Mouse (Mus musculus) embryonic facial prominence, embryonic 13.5 days (tissue): ENCODE results near the gene Traf2. TPM values are rescaled to one million over a fixed set of nuclear protein-coding genes. Genes with fewer than 3 reads are reported as not detected.

ENCODE experiments used
- ATAC-seq: fragments of 200-750 bp; cut with Nextera tagmentation; 2 replicates; pipeline ENCODE4 v1.8.0; 2017; ENCODE audit warnings: low read depth; ENCODE audit not compliant: insufficient number of reproducible peaks, insufficient read depth, low FRiP score, low TSS enrichment
- H3K27ac ChIP-seq: fragments of 300-500 bp; sonication (generic); 2 replicates; pipeline ENCODE4 v1.5.1; 2015; ENCODE audit warnings: moderate library complexity, mild to moderate bottlenecking, inconsistent platforms
- H3K27me3 ChIP-seq: fragments of 300-500 bp; sonication (generic); 2 replicates; pipeline ENCODE4 v1.6.1; 2015; ENCODE audit warnings: mild to moderate bottlenecking, inconsistent platforms
- H3K36me3 ChIP-seq: fragments of 300-500 bp; sonication (generic); 2 replicates; pipeline ENCODE4 v1.6.1; 2015; ENCODE audit warnings: mild to moderate bottlenecking, inconsistent platforms
- H3K4me1 ChIP-seq: fragments of 300-500 bp; sonication (generic); 2 replicates; pipeline ENCODE4 v1.6.1; 2015; ENCODE audit warnings: inconsistent platforms
- H3K4me2 ChIP-seq: fragments of 300-500 bp; sonication (generic); 2 replicates; pipeline ENCODE4 v1.6.1; 2015; ENCODE audit warnings: moderate library complexity, mild to moderate bottlenecking, inconsistent platforms
- H3K4me3 ChIP-seq: fragments of 300-500 bp; sonication (generic); 2 replicates; pipeline ENCODE4 v1.5.1; 2015; ENCODE audit warnings: mild to moderate bottlenecking, inconsistent platforms
- H3K9ac ChIP-seq: fragments of 300-500 bp; sonication (generic); 2 replicates; pipeline ENCODE4 v1.6.1; 2015; ENCODE audit warnings: mild to moderate bottlenecking, inconsistent platforms
- H3K9me3 ChIP-seq: fragments of 300-500 bp; sonication (generic); 2 replicates; pipeline ENCODE4 v1.6.1; 2016; ENCODE audit warnings: inconsistent platforms
- WGBS: fragments of 180-500 bp; shearing (Covaris S2); methylation state at CpG from one replicate; pipeline ENCODE4 v1.1.7; 2015; ENCODE audit warnings: mixed read lengths; 5-methylcytosine and 5-hydroxymethylcytosine counted together
- polyA plus RNA-seq: library from polyadenylated mRNA; unstranded; fragments of >200 nt; fragmentation: Nextera tagmentation; extraction: Ambion mirVana; gene quantifications from 2 replicates; pipeline ENCODE4 v1.2.1, GENCODE M21; 2015

The Traf2 gene
- polyA plus RNA-seq, 1 experiment from 2014 or later = 35.4 TPM

DNA sequence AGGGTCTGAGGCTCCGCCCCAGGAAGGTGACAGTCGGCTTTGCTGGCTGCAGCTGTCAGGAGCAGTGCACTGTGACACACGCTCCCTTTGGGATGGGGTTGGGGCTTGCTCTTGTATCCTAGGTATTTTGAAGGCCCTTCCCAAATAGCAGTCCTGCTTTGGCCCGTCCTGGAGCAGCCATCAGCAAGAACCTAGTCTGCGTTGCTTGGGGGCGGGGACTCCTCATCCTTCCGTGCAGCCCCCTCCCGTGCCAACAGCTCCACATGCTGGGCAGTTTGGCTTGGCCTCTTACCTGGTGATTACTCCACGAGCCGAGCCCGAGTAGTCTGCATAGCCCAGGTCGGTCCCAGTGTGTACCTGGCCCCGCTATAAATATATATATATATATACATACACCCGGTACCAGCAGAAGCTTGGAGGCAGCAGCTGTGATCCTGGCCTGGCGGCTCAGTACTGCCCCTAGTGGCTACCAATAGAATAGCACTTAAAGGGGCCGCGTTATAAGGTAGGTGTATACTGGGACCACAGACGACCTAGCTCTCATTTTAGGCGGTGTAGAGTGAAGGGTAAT is 34.6 kb upstream of the Traf2 start, which contains the start of gene Ajm1:
Gene Ajm1, minus strand, starts transcription at position 464 of the 571 bp plus-strand sequence.
- H3K27me3 ChIP-seq = peaks cover 52% of the 10 kb centered on the region
- H3K4me3 ChIP-seq = peak within 1 kb of the TSS; percentile 45
- peaks cover 59% of the 10 kb centered on the region for H3K4me1 ChIP-seq

GRCm38 (mm10) chr2:25580621-25581101 is 33.9 kb upstream of the Traf2 start:
- ATAC-seq = no peak
- Histone ChIP-seq H3K27ac (no peak overlapping the region), H3K4me3 (peak overlapping the region; percentile 45), H3K4me1 (peaks cover 65% of the 10 kb centered on the region), H3K9ac (no peak overlapping the region), H3K4me2 (peak overlapping the region; percentile 81), H3K36me3 (peaks cover 29% of the 10 kb centered on the region), H3K27me3 (peaks cover 59% of the 10 kb centered on the region), H3K9me3 (no peaks in the 10 kb centered on the region)
- WGBS = 42% methylated on average over 6 of the region's 6 CpGs

More for the DNA sequence above, 34.6 kb upstream of the Traf2 start, which contains the start of gene Ajm1:
- WGBS = 5% methylated on average over 19 of the region's 19 CpGs
- peaks cover 36% of the 10 kb centered on the region for H3K36me3 ChIP-seq
- H3K27ac ChIP-seq = peak within 1 kb of the TSS; percentile 9; the same call in 1 of the 2 replicates
- peak within 1 kb of the TSS; percentile 81 for H3K4me2 ChIP-seq
- H3K9ac ChIP-seq = peak within 1 kb of the TSS; percentile 58
- H3K9me3 ChIP-seq = no peaks in the 10 kb centered on the region
- peak; percentile 33; the same call in 1 of the 2 replicates for ATAC-seq

DNA sequence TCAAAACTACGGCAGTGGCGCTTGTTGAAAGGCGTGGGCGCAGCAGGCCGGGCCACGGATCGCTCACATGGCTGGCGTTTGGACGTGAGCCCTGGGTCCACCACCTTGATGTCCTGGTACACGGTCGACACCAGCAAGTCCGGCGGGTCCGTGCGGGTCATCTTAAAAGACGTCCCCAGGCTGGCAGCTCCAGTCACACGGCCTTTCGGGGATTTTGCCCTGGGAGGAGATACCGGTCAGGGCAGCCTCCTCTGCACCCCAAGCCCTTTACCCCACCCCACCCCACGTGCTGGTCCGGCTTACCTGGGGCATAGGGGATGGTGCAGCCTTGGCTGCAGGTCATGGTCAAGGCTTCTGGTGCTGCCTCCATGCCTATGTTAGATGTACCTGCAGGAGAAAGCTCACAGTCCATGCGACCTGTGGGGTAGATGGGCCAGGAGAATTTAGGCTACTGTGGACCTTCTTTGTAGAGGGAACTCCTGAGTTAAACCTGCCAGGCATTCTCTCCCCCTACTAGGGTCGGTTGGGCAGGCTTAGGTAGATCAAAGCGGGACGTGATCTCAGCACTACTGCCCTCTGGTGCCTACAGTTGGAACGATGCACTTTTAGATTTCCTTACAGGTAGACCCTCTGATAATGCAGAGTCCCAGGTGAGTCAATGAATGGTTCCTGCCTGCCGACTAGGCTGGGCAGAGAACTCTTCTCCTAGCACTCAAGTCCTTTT is 33.2 kb upstream of the Traf2 start:
- no peak overlapping the region for H3K27ac ChIP-seq
- ATAC-seq = no peak
- H3K36me3 ChIP-seq = peaks cover 21% of the 10 kb centered on the region
- peak overlapping the region; percentile 46; the same call in 1 of the 2 replicates for H3K9ac ChIP-seq
- H3K4me1 ChIP-seq = peaks cover 69% of the 10 kb centered on the region
- H3K4me3 ChIP-seq = peak overlapping the region; percentile 32
- H3K9me3 ChIP-seq = no peaks in the 10 kb centered on the region
- peak overlapping the region; percentile 53 for H3K4me2 ChIP-seq
- WGBS = 4% methylated on average over 27 of the region's 27 CpGs
- H3K27me3 ChIP-seq = peaks cover 60% of the 10 kb centered on the region

GRCm38 (mm10) chr2:25578796-25579736 is 32.3 kb upstream of the Traf2 start:
- 6% methylated on average over 77 of the region's 77 CpGs for WGBS
- peaks cover 60% of the 10 kb centered on the region for H3K27me3 ChIP-seq
- H3K4me2 ChIP-seq = peak overlapping the region; percentile 53
- peaks cover 13% of the 10 kb centered on the region for H3K36me3 ChIP-seq
- ATAC-seq = no peak
- no peaks in the 10 kb centered on the region for H3K9me3 ChIP-seq
- peak overlapping the region; percentile 32 for H3K4me3 ChIP-seq
- peaks cover 71% of the 10 kb centered on the region for H3K4me1 ChIP-seq
- peak overlapping the region; percentile 46; the same call in 1 of the 2 replicates for H3K9ac ChIP-seq
- H3K27ac ChIP-seq = no peak overlapping the region

DNA sequence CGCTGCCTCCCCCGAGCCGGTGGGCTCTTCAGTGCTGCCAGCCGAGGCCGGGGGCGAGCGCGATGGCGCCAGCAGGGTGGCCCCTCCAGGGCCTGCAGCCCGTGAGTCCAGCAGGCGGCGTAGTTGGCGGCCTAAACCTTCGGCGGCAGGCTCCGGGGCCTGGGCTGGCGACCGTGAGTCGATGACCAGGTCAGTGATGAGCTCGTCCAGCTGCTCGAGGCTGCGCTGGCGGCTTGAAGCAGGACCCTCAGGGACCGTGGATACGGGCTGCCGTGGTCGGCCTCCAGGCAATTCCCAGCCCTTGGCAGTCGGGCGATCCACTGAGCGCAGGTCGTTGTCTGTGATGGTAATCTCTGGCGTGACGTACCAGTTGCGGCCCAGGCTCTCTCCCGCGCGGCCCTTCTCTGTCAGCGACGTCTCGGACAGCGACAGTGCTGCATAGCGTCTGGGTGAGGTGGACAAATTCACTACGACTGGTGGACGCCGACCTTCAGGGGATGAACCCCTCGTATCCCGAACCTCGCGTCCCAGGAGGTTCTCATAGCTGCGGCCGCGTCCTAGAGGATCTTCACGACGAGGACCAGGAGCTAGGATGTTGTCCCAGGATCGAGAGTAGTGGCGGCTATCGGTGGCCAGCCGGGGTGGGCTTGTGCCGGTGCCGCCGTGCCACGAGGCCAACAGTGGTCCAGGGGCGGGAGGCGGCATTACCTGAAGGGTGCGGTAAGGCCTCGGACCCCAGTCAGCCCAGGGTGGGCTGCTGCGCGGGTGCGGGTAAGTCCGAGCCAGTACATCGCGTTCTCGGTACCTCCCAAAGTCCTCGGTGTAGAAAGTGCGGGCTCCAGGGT is 31.4 kb upstream of the Traf2 start:
- Histone ChIP-seq H3K4me1 (peaks cover 80% of the 10 kb centered on the region), H3K27ac (no peak overlapping the region), H3K36me3 (peaks cover 6% of the 10 kb centered on the region), H3K9me3 (no peaks in the 10 kb centered on the region), H3K4me2 (peak overlapping the region; percentile 53), H3K9ac (peak overlapping the region; percentile 58), H3K27me3 (peaks cover 60% of the 10 kb centered on the region), H3K4me3 (peak overlapping the region; percentile 32)
- ATAC-seq = no peak
- whole genome bisulfite sequencing = 5% methylated on average over 75 of the region's 75 CpGs

- H3K27me3 ChIP-seq = peaks cover 60% of the 10 kb centered on the region
These were observed 30.5 kb upstream of the Traf2 start for GRCm38 (mm10) chr2:25576965-25577891.

GRCm38 (mm10) chr2:25576028-25576850 is 29.5 kb upstream of the Traf2 start:
- peaks cover 56% of the 10 kb centered on the region for H3K27me3 ChIP-seq
- H3K9me3 ChIP-seq = no peaks in the 10 kb centered on the region
- ATAC-seq = no peak
- H3K4me3 ChIP-seq = peak overlapping the region; percentile 64; the same call in 1 of the 2 replicates
- H3K4me2 ChIP-seq = peak overlapping the region; percentile 95
- peaks cover 18% of the 10 kb centered on the region for H3K36me3 ChIP-seq
- peaks cover 67% of the 10 kb centered on the region for H3K4me1 ChIP-seq
- no peak overlapping the region for H3K27ac ChIP-seq
- WGBS = 78% methylated on average over 16 of the region's 16 CpGs
- H3K9ac ChIP-seq = peak overlapping the region; percentile 78

More at GRCm38 (mm10) chr2:25576965-25577891, 30.5 kb upstream of the Traf2 start:
- Histone ChIP-seq H3K9me3 (no peaks in the 10 kb centered on the region), H3K4me3 (peak overlapping the region; percentile 32), H3K27ac (no peak overlapping the region), H3K4me1 (peaks cover 75% of the 10 kb centered on the region), H3K9ac (peak overlapping the region; percentile 58), H3K4me2 (peak overlapping the region; percentile 53), H3K36me3 (peaks cover 10% of the 10 kb centered on the region; the same call in 1 of the 2 replicates)
- 13% methylated on average over 92 of the region's 92 CpGs for WGBS
- ATAC-seq = no peak

DNA sequence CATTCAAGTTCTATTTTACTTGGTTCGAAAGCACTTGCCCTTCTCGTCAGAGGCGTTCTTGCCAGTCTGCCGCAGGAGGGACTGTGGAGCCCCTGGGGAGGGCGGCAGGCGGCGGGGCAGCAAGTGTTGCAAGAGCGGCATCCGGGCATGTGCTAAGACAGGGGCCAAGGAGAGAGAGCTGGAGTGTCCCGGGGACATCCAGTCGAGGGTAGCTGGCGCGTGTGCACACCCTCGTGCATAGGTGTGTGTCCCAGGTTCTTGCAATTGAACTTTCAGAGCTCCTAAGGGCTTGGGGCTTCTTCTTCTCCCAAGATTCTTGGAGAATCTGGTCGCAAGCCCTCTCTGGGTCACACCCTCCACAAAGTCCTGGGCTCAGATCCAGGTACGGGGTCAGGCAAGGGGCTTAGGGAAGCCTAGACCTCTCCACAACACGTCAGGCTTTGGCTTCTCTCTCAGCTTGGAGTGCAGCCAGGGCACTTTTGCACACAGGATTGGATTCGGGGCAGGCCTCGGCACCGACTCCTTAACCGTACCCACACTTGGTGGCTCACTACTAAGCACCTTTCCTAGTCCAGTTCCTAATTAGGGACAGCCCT is 28.8 kb upstream of the Traf2 start:
- Histone ChIP-seq H3K36me3 (peaks cover 24% of the 10 kb centered on the region), H3K27me3 (peaks cover 49% of the 10 kb centered on the region), H3K4me3 (peak overlapping the region; percentile 64), H3K27ac (peak overlapping the region; percentile 93), H3K4me1 (peaks cover 61% of the 10 kb centered on the region), H3K9me3 (no peaks in the 10 kb centered on the region), H3K9ac (peak overlapping the region; percentile 78), H3K4me2 (peak overlapping the region; percentile 95)
- 9% methylated on average over 21 of the region's 21 CpGs for WGBS
- ATAC-seq = no peak
